Mouse (Mus musculus): Measurements from ENCODE around the gene Gm49380. TPM values are rescaled to one million over a fixed set of nuclear protein-coding genes. Genes with fewer than 3 reads are reported as not detected.
A peak's percentile ranks its signal among the peaks of the same experiment; 100 is the strongest.

Gm49380 gene
- polyA plus RNA-seq, 1 experiment = 0.05 TPM

GRCm38 (mm10) chr9:44143421-44143820 lies 30.1 kb upstream of the Gm49380 start:
- peaks cover 26% of the 10 kb centered on the region for H3K36me3 ChIP-seq (ENCODE audit: control insufficient read depth, insufficient read depth)
- TF ChIP-seq CTCF (IDR thresholded peaks at IDR 0.05; ENCODE audit: control insufficient read depth, insufficient read depth, insufficient read length) = no peak
- no peak for TF ChIP-seq FOSL1 (IDR thresholded peaks at IDR 0.05; ENCODE audit: insufficient read depth, low read length, poor library complexity, severe bottlenecking)
- no peak for TF ChIP-seq MYOG (IDR thresholded peaks at IDR 0.05; ENCODE audit: control insufficient read depth, extremely low read depth, insufficient read length)
- H3K27me3 ChIP-seq (ENCODE audit: control insufficient read depth, insufficient read depth, insufficient read length) = no peaks in the 10 kb centered on the region
- H3K79me2 ChIP-seq (ENCODE audit: control insufficient read depth, insufficient read depth) = no peaks in the 10 kb centered on the region
- H3K4me3 ChIP-seq (ENCODE audit: insufficient read depth, poor library complexity, severe bottlenecking) = no peak overlapping the region
- no peaks in the 10 kb centered on the region for H3K79me3 ChIP-seq (ENCODE audit: low read depth)
- H3ac ChIP-seq (ENCODE audit: control insufficient read depth, insufficient read length, low read depth) = no peak overlapping the region

DNA sequence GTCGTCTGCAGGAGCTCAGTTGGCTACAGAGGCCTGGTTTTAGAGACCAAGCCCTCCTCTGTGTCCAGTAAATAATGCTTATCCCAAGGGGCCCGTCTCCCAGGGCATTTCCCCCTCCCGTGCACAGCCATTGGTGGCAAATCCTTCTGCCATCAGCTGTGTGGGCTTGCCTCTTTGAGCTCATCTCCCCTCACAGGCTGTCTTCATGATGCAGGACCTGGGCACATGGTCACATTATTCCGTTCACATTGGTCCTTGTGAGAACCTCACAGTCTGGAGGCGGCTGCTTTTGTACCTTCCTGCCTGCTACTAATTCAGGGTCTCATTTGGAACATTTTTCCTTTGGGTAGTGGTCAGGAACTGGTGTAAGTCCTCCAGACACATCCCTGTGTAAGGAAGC lies 28.7 kb upstream of the Gm49380 start:
- no peak for TF ChIP-seq CTCF (IDR thresholded peaks at IDR 0.05; ENCODE audit: control insufficient read depth, insufficient read depth, insufficient read length)
- no peak for TF ChIP-seq USF1 (IDR thresholded peaks at IDR 0.05; ENCODE audit: low read depth)
- TF ChIP-seq CEBPB (IDR thresholded peaks at IDR 0.05; ENCODE audit: low read depth) = no peak
- TF ChIP-seq MYOD1 (IDR thresholded peaks at IDR 0.05; ENCODE audit: control insufficient read depth, insufficient read length, low read depth) = no peak
- TF ChIP-seq MAX (IDR thresholded peaks at IDR 0.05) = no peak
- no peak for TF ChIP-seq MYOG (IDR thresholded peaks at IDR 0.05; ENCODE audit: control insufficient read depth, extremely low read depth, insufficient read length)
- TF ChIP-seq FOSL1 (IDR thresholded peaks at IDR 0.05; ENCODE audit: insufficient read depth, low read length, poor library complexity, severe bottlenecking) = no peak
- Histone ChIP-seq H3ac (ENCODE audit: control insufficient read depth, insufficient read length, low read depth) (no peak overlapping the region), H3K27me3 (ENCODE audit: control insufficient read depth, insufficient read depth, insufficient read length) (no peaks in the 10 kb centered on the region), H3K4me3 (ENCODE audit: insufficient read depth, poor library complexity, severe bottlenecking) (no peak overlapping the region), H3K79me3 (ENCODE audit: low read depth) (no peaks in the 10 kb centered on the region), H3K79me2 (ENCODE audit: control insufficient read depth, insufficient read depth) (no peaks in the 10 kb centered on the region), H3K36me3 (ENCODE audit: control insufficient read depth, insufficient read depth) (peaks cover 26% of the 10 kb centered on the region)

DNA sequence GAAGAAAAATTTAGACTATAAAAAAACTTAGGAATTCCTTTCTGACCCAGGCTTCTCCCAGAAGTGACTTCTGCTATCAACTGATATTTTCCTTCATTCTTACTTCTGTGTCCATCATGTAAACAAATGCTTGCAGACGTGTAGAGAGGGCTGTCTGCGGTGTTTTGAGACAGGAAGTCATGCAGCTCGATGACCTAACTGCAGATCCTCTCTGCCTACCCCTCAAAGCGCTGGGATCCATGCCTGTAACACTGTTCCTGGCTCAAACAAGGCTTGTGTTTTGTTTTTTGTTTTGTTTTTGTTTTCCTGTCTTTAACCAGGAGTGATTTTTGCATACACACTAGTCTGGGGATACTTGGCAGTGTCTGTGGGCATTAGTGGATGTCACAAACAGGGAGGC lies 24.5 kb upstream of the Gm49380 start:
- no peaks in the 10 kb centered on the region for H3K79me2 ChIP-seq (ENCODE audit: control insufficient read depth, insufficient read depth)
- H3K4me3 ChIP-seq (ENCODE audit: insufficient read depth, poor library complexity, severe bottlenecking) = no peak overlapping the region
- no peak for TF ChIP-seq CEBPB (IDR thresholded peaks at IDR 0.05; ENCODE audit: low read depth)
- no peak for TF ChIP-seq MYOD1 (IDR thresholded peaks at IDR 0.05; ENCODE audit: control insufficient read depth, insufficient read length, low read depth)
- no peak for TF ChIP-seq CTCF (IDR thresholded peaks at IDR 0.05; ENCODE audit: control insufficient read depth, insufficient read depth, insufficient read length)
- no peak for TF ChIP-seq FOSL1 (IDR thresholded peaks at IDR 0.05; ENCODE audit: insufficient read depth, low read length, poor library complexity, severe bottlenecking)
- TF ChIP-seq MYOG (IDR thresholded peaks at IDR 0.05; ENCODE audit: control insufficient read depth, extremely low read depth, insufficient read length) = no peak
- TF ChIP-seq USF1 (IDR thresholded peaks at IDR 0.05; ENCODE audit: low read depth) = no peak
- no peak for TF ChIP-seq MAX (IDR thresholded peaks at IDR 0.05)
- no peaks in the 10 kb centered on the region for H3K79me3 ChIP-seq (ENCODE audit: low read depth)
- no peak overlapping the region for H3ac ChIP-seq (ENCODE audit: control insufficient read depth, insufficient read length, low read depth)
- no peaks in the 10 kb centered on the region for H3K27me3 ChIP-seq (ENCODE audit: control insufficient read depth, insufficient read depth, insufficient read length)
- peaks cover 5% of the 10 kb centered on the region for H3K36me3 ChIP-seq (ENCODE audit: control insufficient read depth, insufficient read depth)

- Histone ChIP-seq H3K79me3 (ENCODE audit: low read depth) (no peaks in the 10 kb centered on the region), H3K36me3 (ENCODE audit: control insufficient read depth, insufficient read depth) (no peaks in the 10 kb centered on the region), H3K4me3 (ENCODE audit: insufficient read depth, poor library complexity, severe bottlenecking) (peak overlapping the region; percentile 39), H3ac (ENCODE audit: control insufficient read depth, insufficient read length, low read depth) (peak overlapping the region; percentile 34), H3K79me2 (ENCODE audit: control insufficient read depth, insufficient read depth) (no peaks in the 10 kb centered on the region), H3K27me3 (ENCODE audit: control insufficient read depth, insufficient read depth, insufficient read length) (no peaks in the 10 kb centered on the region)
- no peak for TF ChIP-seq CTCF (IDR thresholded peaks at IDR 0.05; ENCODE audit: control insufficient read depth, insufficient read depth, insufficient read length)
Observed at GRCm38 (mm10) chr9:44135731-44136411, 22.6 kb upstream of the Gm49380 start.

DNA sequence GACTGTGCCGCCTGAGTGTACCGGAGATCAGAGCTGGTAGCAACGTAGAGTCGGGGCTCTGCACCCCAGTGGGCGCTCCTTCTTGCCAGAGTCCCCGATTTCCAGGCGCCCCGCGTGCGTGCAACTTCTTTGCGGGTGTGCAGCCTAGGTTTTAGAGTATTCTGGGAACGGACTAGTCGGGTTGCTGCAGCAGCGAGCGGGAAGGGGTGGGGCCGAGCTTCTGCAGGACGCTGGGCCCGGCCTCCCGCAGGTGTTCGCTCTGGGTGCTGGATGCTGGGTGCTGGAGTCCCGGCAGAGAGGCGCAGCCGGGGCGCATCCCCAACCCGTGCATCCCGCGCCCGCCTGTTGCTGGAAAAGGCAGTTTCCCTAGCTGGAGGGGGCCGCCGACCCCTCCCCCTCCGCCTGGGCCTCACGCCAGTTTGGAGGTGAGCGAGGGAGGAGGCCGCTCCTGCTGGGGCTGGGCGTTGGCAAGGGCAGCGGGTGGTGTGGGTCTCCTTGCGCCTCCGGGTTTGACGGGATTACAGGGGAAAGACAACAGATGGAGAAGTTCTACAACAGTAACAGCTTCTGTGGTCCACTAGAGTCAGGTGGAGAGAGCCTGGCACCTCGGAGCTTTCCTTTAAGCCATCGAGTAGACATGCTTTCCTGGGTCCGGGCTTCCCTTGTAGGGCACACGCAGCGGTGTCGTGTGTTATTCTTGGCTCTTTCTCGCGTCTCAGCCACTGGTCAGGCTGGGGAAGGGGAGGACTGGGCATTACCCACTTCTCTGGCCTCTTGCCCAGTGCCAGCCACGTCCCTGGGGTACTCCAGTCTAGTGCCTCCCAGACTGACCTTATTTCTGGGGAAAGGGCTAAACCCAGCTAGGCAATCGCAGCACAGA lies 21.8 kb upstream of the Gm49380 start:
- H3K4me3 ChIP-seq (ENCODE audit: insufficient read depth, poor library complexity, severe bottlenecking) = peak overlapping the region; percentile 39
- no peaks in the 10 kb centered on the region for H3K36me3 ChIP-seq (ENCODE audit: control insufficient read depth, insufficient read depth)
- no peaks in the 10 kb centered on the region for H3K27me3 ChIP-seq (ENCODE audit: control insufficient read depth, insufficient read depth, insufficient read length)
- no peaks in the 10 kb centered on the region for H3K79me3 ChIP-seq (ENCODE audit: low read depth)
- H3K79me2 ChIP-seq (ENCODE audit: control insufficient read depth, insufficient read depth) = no peaks in the 10 kb centered on the region
- no peak for TF ChIP-seq MYOD1 (IDR thresholded peaks at IDR 0.05; ENCODE audit: control insufficient read depth, insufficient read length, low read depth)
- TF ChIP-seq FOSL1 (IDR thresholded peaks at IDR 0.05; ENCODE audit: insufficient read depth, low read length, poor library complexity, severe bottlenecking) = no peak
- no peak for TF ChIP-seq CTCF (IDR thresholded peaks at IDR 0.05; ENCODE audit: control insufficient read depth, insufficient read depth, insufficient read length)
- no peak for TF ChIP-seq MYOG (IDR thresholded peaks at IDR 0.05; ENCODE audit: control insufficient read depth, extremely low read depth, insufficient read length)
- TF ChIP-seq CEBPB (IDR thresholded peaks at IDR 0.05; ENCODE audit: low read depth) = no peak
- TF ChIP-seq MAX (IDR thresholded peaks at IDR 0.05) = no peak
- no peak for TF ChIP-seq USF1 (IDR thresholded peaks at IDR 0.05; ENCODE audit: low read depth)
- H3ac ChIP-seq (ENCODE audit: control insufficient read depth, insufficient read length, low read depth) = peak overlapping the region; percentile 34

All from C2C12 (cell line).